Mouse (Mus musculus) gastrocnemius, postnatal 25 days (tissue): ENCODE measurements around the gene Fhdc1. TPM values are rescaled to one million over a fixed set of nuclear protein-coding genes. Genes with fewer than 3 reads are reported as not detected.

Source experiments
- DNase-seq: peaks from one replicate; pipeline ENCODE4 v3.0.0; 2022
- total RNA-seq, 2 experiments: library from RNA; stranded (reverse); gene quantifications; 1 replicate in 1 of 2; 2 replicates in 1 of 2; pipeline ENCODE4 v1.2.3; 2021

Gene Fhdc1
- total RNA-seq, 2 experiments from 2014 or later = 0.13 to 1.1 TPM

DNA sequence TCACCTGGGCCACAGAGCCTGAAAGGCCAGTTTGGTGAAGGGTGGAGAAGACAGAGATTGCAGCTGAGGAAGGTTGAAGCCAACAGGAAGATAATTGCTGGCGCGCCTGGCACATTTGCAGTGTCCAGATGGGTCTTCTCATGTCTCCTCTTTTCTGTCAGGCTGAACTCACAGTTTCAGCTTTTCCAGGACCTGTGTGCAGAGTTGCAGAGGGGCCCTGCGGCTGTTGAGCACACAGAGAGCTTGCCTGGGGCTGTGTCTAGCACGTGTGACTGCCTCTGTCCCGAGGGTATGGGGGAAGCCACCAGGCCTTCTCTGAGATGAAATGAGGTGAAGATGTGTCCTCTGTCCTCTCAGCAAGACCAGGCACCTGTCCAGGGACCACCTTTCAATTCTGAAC is 49.0 kb downstream of the Fhdc1 start:
- DNase-seq = no peak

DNA sequence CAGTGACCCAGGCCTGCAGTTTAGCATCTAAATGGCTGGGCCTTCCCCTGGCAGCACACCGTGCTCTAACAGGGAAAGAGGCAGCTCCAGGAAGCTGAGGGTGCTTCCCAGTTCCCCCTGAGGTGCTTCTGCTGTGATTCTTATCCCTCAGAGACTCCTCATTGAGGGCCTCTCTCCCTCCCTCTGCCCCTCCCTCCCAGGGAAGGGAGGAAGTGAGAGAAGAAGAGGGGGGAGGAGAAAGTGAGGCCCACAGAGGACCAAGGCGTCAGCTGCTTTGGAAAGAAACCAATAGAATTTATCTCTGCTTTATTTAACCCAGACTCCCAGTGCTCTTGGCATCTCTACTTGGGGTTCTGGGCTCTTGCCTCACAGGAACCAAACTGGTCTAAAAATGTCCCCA is 50.1 kb downstream of the Fhdc1 start:
- DNase-seq = no peak

DNA sequence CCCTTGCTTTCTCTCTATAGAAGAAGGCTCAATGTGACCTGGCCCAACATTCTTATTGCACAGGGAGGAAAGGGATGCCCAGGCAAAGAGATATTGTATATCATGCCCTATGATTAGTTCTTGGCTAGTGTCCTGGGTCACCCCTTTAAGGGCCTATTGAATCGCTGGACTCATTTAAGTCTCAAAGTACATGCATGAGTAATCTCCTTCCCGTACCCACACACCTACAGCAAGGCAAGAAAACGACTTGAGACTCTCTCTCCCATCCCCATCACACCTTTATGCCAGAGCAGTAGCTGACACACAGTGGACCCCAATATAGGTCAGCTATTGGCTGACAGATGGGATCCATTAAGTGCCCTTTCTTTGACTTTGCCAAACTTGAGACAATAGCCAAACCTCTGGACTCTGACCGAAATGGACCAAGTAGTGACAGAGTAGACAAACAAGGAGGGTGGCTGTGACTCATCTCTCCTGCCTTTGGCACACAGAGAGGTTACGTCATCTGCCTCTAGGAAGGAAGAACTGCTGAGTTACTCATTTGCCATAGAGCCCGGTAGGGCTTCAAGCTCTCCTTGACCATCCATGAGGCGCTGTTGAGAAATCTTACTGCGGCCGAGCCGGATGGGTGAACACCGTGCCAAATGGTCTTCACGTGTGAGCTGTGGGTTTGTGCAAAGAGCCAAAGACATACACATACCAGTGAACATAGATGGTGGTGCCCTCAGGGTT is 51.1 kb downstream of the Fhdc1 start:
- peak; percentile 40 for DNase-seq

DNA sequence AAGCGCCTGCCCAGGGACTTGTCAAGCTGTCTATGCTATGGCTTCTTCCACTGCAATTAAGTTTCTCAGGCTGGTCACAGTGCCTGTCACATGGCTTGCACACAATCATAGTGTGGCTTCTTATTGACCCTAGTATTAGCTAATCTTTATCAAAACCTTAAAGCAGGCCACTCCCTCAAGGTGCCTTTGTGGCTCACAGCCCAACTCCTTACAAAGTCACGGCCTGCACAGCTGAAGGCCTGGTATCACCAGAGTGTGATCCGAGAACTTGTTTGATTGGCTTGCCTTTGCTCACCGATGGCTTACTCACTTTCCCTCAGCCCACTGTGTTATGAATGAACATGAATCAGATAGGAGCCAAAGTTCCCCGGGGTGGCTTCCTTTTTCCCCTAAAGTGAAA is 52.5 kb downstream of the Fhdc1 start:
- no peak for DNase-seq

DNA sequence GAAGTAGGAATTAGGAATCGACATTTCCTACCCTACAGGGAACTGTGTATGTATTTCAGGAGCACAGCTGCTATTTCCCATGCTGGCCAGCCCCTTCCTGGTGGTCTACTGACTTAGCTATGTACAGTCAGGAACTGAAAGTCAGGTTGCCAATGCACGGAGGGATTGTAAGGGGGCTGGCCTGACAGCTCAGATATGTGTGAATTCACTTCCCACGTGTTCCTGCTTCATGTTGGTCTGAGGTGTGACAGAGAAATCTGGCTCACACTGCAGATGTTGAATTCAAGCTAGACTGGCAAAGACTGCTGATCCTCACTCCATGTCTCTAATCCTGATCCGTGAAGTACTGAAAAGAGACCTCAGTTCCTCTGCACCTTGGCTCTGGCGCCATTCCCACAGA is 57.9 kb downstream of the Fhdc1 start:
- DNase-seq = no peak

DNA sequence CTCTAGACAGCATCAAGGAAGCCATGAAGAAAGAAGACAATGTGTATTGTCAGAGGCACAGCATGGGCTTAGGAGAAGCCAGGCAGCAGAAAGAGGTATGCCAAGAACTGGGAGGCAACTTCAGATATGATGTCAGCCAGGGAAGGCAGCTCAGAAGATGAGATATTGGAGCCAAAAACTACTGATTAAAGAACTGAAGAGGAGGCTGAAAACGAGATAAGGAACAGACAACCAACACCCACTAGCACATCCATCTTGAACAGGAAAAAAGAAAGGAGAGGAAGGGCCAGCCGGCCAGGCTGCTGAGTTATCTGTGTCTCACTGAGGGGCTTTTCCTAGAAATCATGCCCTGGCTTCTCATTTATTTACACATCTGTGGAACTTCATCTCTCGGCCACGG is 66.4 kb downstream of the Fhdc1 start:
- DNase-seq = no peak

DNA sequence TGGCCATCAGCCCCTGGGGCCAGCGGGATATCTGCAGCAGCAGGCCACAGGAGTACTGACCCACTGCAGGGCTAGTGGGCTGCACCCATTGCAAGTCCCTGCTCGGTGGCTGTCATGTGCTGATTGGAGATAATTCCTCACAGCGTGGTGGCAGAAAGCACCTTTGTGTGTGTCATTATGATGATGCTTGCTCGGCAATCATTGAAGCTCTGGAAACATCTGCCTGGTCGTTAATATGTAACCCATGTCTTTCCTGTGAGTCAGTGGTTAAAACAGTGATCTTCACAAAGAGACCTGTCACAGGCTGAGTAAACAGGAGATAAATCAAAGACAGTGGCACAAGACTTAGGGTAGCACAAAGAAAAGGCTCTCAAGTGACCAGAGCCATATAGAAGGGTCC is 67.3 kb downstream of the Fhdc1 start:
- DNase-seq = no peak

DNA sequence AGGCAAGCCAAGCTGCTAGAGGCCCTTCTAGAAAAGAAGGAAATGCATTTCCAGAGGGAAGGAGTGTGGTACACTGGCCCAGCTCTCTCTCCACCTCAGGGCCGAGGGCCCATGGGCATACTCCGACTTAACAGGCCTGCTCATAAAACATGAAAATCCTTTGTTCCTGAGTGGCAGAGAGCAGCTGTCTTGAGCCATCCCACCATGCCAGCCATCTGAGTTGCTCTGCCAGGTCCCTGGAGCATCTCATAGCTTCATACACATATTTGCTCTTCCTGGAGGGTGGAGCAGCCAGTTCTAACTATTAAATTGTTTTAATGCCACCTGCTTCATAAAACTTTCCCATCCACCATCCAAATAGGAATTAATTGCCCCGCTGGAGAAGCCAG is 70.8 kb downstream of the Fhdc1 start:
- no peak for DNase-seq

DNA sequence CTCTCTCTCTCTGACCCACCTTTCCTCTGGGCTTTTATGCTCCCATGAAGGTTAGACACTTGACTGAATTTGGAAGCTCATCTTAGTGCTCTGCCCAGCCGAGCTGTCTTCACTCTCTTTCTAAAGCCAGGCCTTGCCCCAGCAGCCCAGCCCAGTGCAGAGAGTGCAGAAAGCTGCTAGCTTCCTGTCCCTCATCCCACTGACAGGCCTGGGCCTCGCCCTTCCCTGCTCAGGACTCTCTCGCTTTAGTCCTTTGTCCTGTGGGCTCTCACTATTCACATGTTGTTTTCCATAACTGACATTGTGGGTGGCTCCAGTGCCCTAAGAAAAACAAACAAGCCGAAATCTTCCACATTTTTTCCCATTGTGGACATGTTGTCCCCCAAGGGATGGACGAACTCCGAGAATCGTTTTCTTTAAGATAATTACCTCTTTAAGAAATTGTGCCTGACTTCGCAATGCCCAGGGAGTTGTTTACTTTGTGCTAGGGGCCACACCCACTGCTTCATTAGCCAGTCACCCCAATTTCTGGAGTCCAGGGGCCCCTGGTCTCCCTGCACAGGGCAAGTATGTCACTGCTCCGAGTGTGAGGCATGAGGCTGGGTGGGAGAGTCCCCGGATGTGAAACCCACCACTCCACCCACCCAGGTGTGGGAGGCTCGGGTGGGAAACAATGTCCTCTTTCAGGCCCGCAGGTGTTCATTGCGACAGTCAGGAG is 71.3 kb downstream of the Fhdc1 start:
- DNase-seq = no peak

DNA sequence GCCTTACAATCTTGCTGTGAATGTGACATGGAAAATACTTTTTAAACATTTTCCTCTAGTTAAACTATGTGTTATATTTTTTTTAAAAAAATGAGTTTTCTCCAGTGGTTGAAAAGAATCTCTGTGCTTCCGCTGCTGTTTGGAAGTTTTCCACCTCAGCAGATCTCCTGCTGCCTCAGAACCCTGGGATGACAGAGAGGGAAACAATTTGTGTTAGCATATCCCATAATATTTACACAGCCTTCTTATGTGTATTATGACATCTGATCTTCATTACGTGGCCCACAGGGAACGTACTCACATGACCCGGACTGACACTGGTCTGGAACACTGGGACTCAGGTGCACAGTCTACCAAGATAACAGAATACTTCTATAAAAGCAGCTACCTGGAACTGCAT is 74.7 kb downstream of the Fhdc1 start:
- no peak for DNase-seq

DNA sequence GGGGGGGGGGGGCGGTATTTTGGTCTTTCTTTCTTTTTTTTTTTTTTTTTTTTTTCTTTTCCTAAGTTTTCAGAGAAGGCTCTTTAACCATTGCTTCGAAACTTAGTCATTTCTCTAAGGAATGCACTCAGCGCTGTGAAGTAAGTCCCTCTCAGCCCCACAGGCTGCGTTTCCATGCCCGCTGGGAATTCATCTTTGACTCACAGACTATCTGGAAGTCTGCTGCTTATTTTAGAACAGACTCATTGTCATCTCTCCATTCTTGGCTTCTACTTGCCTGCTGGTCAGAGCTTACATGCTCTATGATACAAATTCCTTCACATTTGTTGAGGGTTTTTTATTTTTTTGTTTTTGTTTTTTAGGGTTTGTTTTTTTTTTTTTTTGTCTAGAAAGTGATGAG is 76.8 kb downstream of the Fhdc1 start:
- DNase-seq = no peak

DNA sequence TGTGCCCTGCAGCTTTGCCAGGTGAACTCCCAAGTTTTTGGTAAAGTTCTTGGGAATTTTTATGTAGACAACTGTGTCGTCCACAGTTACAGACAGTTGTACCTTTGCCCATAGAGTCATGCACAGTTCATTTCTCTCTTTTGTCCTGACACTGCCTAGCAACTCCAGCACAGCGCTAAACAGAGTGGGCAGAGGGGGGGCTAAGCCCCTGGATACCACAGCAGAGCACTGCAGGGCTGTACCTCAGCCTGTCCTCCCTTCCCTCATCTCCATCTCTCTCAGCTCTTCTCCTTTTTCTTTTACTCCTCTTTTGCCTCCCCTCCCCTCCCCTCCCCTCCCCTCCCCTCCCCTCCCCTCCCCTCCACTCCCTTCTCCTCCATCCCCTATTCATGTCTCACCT is 77.5 kb downstream of the Fhdc1 start:
- DNase-seq = no peak

DNA sequence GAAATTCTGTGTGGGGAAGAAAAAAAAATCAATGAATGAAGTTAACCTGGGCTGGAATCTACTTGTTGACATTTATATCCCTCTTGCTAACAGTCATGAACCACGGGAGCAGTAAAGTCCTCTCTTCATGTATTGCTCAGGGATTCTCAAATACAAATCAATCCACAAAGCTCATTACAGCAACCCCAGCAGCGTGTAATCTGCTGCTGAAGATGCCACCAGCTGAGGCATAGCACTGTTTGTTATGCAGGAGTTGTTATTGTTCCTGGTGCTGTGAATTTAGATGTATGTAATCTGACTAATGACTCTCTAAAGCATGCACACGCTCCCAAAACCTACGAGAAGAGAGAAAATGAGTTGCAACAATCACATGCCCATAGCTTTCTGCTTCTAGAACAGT is 82.3 kb downstream of the Fhdc1 start:
- no peak for DNase-seq

DNA sequence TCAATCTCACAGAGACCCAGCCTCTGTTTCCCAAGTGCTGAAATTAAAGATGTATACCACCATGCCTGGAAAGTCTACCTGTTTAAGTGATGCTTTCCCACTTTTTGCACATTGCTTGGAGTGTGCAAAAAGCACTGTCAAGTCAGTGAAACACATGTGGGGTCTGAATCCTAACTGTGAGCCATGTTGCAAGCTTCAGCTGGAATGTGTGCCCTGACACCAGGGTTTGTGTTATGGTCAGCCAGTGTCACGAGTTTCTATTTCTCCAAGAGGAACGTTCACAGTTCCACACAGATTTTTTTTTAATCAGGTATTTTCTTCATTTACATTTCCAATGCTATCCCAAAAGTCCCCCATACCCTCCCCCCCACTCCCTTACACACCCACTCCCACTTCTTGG is 84.0 kb downstream of the Fhdc1 start:
- DNase-seq = no peak

DNA sequence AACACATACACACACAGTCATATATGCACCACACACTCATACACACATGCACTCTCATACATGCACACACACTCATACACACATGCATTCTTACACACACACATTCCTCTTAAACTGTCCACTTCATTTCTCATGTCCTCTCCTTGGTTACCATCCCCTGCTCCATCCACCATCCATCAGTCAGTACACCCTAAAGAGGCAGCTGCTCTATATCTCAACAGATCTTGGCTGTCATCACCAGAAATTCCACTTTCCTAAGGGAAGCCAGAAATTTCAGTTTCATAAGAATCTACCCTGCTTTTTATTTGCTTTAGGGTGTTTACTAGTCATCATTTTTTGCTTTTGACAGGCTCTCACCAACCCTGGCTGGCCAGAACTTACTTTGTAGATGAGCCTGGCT is 84.4 kb downstream of the Fhdc1 start:
- no peak for DNase-seq

DNA sequence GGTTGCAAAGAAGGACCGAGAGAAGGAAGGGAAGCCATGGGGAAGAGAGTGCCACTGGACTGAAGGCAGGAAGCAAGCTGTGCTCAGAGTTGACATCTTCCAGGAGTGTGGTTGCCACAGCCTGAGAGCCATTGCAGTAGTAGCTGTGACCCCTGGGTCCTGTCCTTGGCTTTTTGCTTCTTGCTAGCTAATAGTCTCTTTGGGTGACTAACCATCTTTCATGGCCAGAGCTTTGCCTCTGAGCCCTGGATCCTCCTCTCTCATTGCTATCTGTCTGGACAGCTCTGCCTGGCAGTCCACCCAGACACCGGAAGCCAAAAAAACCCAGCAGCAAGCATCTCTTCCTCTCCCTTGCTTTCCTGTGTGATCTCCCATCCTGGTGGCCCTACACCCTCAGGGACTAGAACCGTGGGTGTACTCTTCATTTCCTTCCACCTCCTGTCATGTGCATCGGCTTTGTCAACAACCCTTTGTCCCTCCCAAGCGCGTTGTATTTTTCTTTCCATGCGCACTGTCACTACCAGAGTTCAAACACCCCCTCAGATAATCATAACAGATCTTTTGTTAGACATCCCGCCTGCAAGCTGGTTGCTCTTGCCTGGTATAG is 85.3 kb downstream of the Fhdc1 start:
- DNase-seq = no peak

Other genes with a start within 250 kb of the Fhdc1 start
- 1 to 10 TPM; 2.7 to 3.3 TPM for gene Trim2, start 173.6 kb downstream of the Fhdc1 start, total RNA-seq
- gene Arfip1, start 102.2 kb upstream of the Fhdc1 start, total RNA-seq = 10 to 100 TPM in 1 of 2 experiments, 1 to 10 TPM in 1; 9.1 to 10.8 TPM
- 10 to 100 TPM in 1 of 2 experiments, 1 to 10 TPM in 1; 5.5 to 11.2 TPM for gene Tigd4, start 113.1 kb upstream of the Fhdc1 start, total RNA-seq
- gene Tmem154, start 185.8 kb upstream of the Fhdc1 start, total RNA-seq = under 1 TPM; 0.38 TPM